Mouse (Mus musculus) lung, adult 2 months (tissue): Measurements from ENCODE around the gene Zfp697.

Experiments used
- CTCF ChIP-seq: fragments of 200-500 bp; IDR thresholded peaks from 2 replicates; pipeline ENCODE4 v1.5.1; 2011; ENCODE audit warnings: mild to moderate bottlenecking, low read length, control low read depth; ENCODE audit not compliant: insufficient read depth
- POLR2A ChIP-seq: fragments of 200-500 bp; IDR thresholded peaks from 2 replicates; pipeline ENCODE4 v1.6.1; 2011; ENCODE audit warnings: low read depth, mild to moderate bottlenecking, control low read depth, low read length, borderline replicate concordance; ENCODE audit errors: extremely low read depth

GRCm38 (mm10) chr3:98752171-98752570 lies 369.9 kb downstream of the Zfp697 start:
- TF ChIP-seq CTCF, result no peak
- no peak for TF ChIP-seq POLR2A
